Mouse (Mus musculus): ENCODE measurements around the gene Cdc42. TPM values are rescaled to one million over a fixed set of nuclear protein-coding genes. Genes with fewer than 3 reads are reported as not detected.

The Cdc42 gene
- polyA plus RNA-seq, 1 experiment from 2014 or later, result 456 TPM

DNA sequence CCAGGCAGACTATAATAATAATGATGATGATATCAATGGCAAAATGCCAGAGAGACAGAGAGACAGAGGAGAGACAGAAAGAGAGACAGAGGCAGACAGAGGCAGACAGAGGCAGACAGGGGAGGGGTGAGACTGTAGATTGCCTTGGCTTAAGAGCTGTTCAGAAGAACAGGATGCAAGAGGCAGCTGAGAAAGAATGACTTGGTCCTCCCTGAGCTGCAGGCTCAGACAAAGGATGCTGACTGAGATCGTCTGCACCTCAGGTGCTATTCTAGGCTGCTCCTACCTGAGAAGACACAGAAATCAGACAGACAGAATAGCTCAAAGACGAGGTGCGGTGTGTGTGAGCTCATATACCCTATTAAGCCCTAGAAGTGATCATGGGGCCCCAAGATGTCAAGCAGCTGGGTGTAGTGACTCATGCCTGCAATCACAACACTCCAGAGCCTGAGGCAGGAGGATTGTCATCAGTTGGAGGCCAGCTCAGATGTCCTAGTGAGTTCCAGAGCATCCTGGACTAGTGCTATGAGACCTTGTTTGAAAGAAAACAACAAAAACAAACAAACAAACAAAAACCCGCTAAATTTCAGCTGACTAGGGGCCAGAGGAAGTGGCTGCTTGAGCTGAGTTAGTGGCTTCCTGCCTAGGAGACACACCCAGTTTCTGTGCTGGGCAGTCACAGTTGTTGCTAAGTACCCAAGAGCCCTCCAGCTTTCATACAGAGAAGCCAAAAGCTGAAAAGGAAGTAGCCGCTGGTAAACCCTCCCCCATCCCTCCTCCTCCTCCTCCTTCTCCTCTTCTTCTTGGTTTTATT lies 10.0 kb upstream of the Cdc42 start:
- DNase-seq (ENCODE audit: low spot score) (peak; percentile 41), ATAC-seq (ENCODE audit: low FRiP score, low TSS enrichment) (peak; percentile 55)
- Histone ChIP-seq H3K9me3 (ENCODE audit: control insufficient read depth, low read length) (no peaks in the 10 kb centered on the region), H3K27me3 (ENCODE audit: control insufficient read depth, insufficient read depth, low read length) (no peaks in the 10 kb centered on the region), H3K9ac (ENCODE audit: low read length) (no peak overlapping the region), H3K27ac (replicated peaks) (peak overlapping the region; percentile 45), H3K4me2 (replicated peaks; ENCODE audit: low read depth) (no peak overlapping the region), H3K4me3 (ENCODE audit: low read depth, low read length) (no peak overlapping the region), H3K36me3 (ENCODE audit: control insufficient read depth, insufficient read depth, low read length) (no peaks in the 10 kb centered on the region), H3K4me1 (replicated peaks; ENCODE audit: control insufficient read depth, insufficient read depth) (0 out of 2 replicates have a peak, but pooled peaks cover 3% of the 10 kb centered on the region)
- TF ChIP-seq EP300 (optimal IDR thresholded peaks at IDR 0.05), result no peak
- no peak for TF ChIP-seq CTCF (IDR thresholded peaks at IDR 0.05; ENCODE audit: low read depth)
- 25% methylated on average over 5 of the region's 5 CpGs for WGBS

DNA sequence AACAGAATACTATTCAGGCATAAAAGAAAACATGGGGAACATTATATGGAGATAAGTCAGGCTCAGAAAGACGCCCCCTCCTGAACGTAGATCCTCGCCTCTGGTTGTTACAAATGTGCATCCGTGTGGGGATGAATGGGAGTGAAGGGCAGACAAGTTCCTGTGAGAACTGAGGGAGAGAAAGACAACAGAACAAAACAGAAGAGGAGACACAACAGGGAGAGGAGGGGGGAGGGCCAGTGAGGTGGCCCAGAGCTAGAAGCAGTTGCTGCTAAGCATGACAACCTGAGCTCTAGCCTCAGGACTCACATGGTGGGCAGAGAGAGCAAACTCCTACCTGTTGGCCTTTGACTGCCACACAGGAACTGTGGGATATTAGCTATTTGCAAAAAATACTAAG lies 8.6 kb upstream of the Cdc42 start:
- H3K4me1 ChIP-seq (replicated peaks; ENCODE audit: control insufficient read depth, insufficient read depth), result 0 out of 2 replicates have a peak, but pooled peaks cover 3% of the 10 kb centered on the region
- no peak overlapping the region for H3K4me2 ChIP-seq (replicated peaks; ENCODE audit: low read depth)
- H3K36me3 ChIP-seq (ENCODE audit: control insufficient read depth, insufficient read depth, low read length), result no peaks in the 10 kb centered on the region
- H3K27ac ChIP-seq (replicated peaks), result no peak overlapping the region
- no peak for DNase-seq (ENCODE audit: low spot score)
- no peak for ATAC-seq (ENCODE audit: low FRiP score, low TSS enrichment)
- TF ChIP-seq CTCF (IDR thresholded peaks at IDR 0.05; ENCODE audit: low read depth), result no peak
- no peak for TF ChIP-seq EP300 (optimal IDR thresholded peaks at IDR 0.05)
- 82% methylated on average over 4 of the region's 4 CpGs for WGBS
- no peaks in the 10 kb centered on the region for H3K9me3 ChIP-seq (ENCODE audit: control insufficient read depth, low read length)
- H3K9ac ChIP-seq (ENCODE audit: low read length), result no peak overlapping the region
- H3K4me3 ChIP-seq (ENCODE audit: low read depth, low read length), result no peak overlapping the region
- H3K27me3 ChIP-seq (ENCODE audit: control insufficient read depth, insufficient read depth, low read length), result no peaks in the 10 kb centered on the region

DNA sequence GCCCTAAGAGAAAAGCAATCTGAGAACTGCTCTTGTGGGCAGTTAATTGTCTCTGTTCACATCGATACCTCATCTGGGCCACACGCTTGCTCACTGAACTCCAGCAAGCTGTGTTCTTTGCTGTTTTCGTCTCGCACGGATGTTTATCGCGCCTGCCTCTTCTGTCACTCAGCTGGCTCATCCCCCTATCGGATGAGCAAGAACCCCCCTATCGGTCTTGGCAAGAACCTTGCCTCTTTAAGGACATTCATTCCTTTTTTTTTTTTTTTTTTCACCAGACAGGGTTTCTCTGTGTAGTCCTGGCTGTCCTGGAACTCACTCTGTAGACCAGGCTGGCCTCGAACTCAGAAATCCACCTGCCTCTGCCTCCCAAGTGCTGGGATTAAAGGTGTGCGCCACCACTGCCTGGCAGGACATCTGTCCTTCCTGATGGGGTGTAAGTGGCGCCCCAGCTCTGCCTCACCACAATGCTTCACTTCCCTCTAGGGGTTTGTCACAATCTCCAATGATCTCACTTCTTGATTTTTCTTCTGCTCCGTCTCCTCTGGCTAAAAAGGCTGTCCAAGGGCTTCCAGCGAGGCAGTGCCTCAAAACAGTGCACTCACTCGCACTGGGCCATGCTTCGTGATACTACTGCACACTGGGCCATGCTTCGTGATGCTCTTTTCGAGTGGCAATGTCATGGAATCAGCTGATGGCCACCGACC lies 8.0 kb upstream of the Cdc42 start:
- no peak overlapping the region for H3K4me2 ChIP-seq (replicated peaks; ENCODE audit: low read depth)
- H3K9me3 ChIP-seq (ENCODE audit: control insufficient read depth, low read length), result no peaks in the 10 kb centered on the region
- no peak overlapping the region for H3K4me3 ChIP-seq (ENCODE audit: low read depth, low read length)
- DNase-seq (ENCODE audit: low spot score) (no peak), ATAC-seq (ENCODE audit: low FRiP score, low TSS enrichment) (no peak)
- WGBS, result 78% methylated on average over 19 of the region's 19 CpGs
- no peaks in the 10 kb centered on the region for H3K27me3 ChIP-seq (ENCODE audit: control insufficient read depth, insufficient read depth, low read length)
- TF ChIP-seq EP300 (optimal IDR thresholded peaks at IDR 0.05) (no peak), CTCF (IDR thresholded peaks at IDR 0.05; ENCODE audit: low read depth) (no peak)
- no peak overlapping the region for H3K27ac ChIP-seq (replicated peaks)
- 0 out of 2 replicates have a peak, but pooled peaks cover 3% of the 10 kb centered on the region for H3K4me1 ChIP-seq (replicated peaks; ENCODE audit: control insufficient read depth, insufficient read depth)
- H3K9ac ChIP-seq (ENCODE audit: low read length), result no peak overlapping the region
- H3K36me3 ChIP-seq (ENCODE audit: control insufficient read depth, insufficient read depth, low read length), result no peaks in the 10 kb centered on the region

DNA sequence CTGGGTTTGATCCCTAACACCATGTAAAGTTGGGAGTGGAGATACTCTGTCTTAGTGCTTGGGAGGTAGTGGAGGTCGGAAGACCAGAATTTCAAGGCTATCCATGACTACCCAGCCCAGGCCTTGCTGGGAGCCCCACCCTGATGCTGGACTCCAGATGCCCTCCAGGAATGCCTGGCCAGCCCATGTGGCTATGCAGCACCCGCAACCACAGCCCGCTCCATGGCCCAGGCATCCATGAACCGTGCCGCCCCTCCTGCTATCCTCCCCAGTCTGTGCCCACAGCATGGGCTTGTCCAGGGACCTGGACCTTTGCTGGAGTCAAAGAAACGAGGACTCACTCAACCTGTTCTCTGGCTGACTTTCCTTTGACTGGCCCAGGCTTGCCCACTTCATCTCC lies 7.3 kb upstream of the Cdc42 start:
- Histone ChIP-seq H3K9me3 (ENCODE audit: control insufficient read depth, low read length) (no peaks in the 10 kb centered on the region), H3K27me3 (ENCODE audit: control insufficient read depth, insufficient read depth, low read length) (no peaks in the 10 kb centered on the region), H3K27ac (replicated peaks) (peak overlapping the region; percentile 13; the same call in 1 of the 2 replicates), H3K4me3 (ENCODE audit: low read depth, low read length) (no peak overlapping the region), H3K9ac (ENCODE audit: low read length) (no peak overlapping the region), H3K4me1 (replicated peaks; ENCODE audit: control insufficient read depth, insufficient read depth) (0 out of 2 replicates have a peak, but pooled peaks cover 1% of the 10 kb centered on the region), H3K4me2 (replicated peaks; ENCODE audit: low read depth) (no peak overlapping the region), H3K36me3 (ENCODE audit: control insufficient read depth, insufficient read depth, low read length) (no peaks in the 10 kb centered on the region)
- 59% methylated on average over 6 of the region's 6 CpGs for WGBS
- ATAC-seq (ENCODE audit: low FRiP score, low TSS enrichment) (peak; percentile 41; the same call in 1 of the 2 replicates), DNase-seq (ENCODE audit: low spot score) (no peak)
- TF ChIP-seq EP300 (optimal IDR thresholded peaks at IDR 0.05) (no peak), CTCF (IDR thresholded peaks at IDR 0.05; ENCODE audit: low read depth) (no peak)

DNA sequence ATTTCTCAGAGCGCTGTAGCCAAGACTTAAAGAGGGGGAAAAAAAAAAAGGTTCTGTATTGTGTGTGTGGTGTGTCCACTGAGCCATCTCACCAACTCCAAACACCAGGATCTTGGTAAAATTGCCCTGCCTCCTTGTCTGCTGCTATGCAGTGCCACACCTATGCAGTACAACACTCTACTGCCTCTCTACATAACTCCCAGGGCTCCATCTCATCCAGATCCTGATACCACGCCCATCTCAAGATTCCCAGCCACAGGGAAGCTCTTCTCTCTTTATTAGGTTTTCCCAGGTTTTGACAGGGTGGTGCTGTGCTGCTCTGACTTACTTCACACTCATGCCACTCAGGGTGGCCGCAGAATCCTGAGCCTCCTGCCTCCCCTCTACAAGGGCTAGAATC lies 3.5 kb upstream of the Cdc42 start:
- Histone ChIP-seq H3K9ac (ENCODE audit: low read length) (no peak overlapping the region), H3K4me2 (replicated peaks; ENCODE audit: low read depth) (no peak overlapping the region), H3K27me3 (ENCODE audit: control insufficient read depth, insufficient read depth, low read length) (no peaks in the 10 kb centered on the region), H3K4me1 (replicated peaks; ENCODE audit: control insufficient read depth, insufficient read depth) (no peaks in the 10 kb centered on the region), H3K27ac (replicated peaks) (no peak overlapping the region), H3K36me3 (ENCODE audit: control insufficient read depth, insufficient read depth, low read length) (no peaks in the 10 kb centered on the region), H3K9me3 (ENCODE audit: control insufficient read depth, low read length) (no peaks in the 10 kb centered on the region), H3K4me3 (ENCODE audit: low read depth, low read length) (no peak overlapping the region)
- no peak for DNase-seq (ENCODE audit: low spot score)
- no peak for ATAC-seq (ENCODE audit: low FRiP score, low TSS enrichment)
- no peak for TF ChIP-seq EP300 (optimal IDR thresholded peaks at IDR 0.05)
- TF ChIP-seq CTCF (IDR thresholded peaks at IDR 0.05; ENCODE audit: low read depth), result no peak
- WGBS, result 57% methylated on average over 3 of the region's 3 CpGs
